Mouse (Mus musculus) adrenal gland, postnatal 36 days (tissue): ENCODE data around the gene Ppp1r9a. TPM values are rescaled to one million over a fixed set of nuclear protein-coding genes. Genes with fewer than 3 reads are reported as not detected.

Experiments used
- DNase-seq, 2 experiments: peaks; one replicate each; pipeline ENCODE4 v3.0.0; 2021; ENCODE audit warnings: mixed read lengths in 1 of 2
- total RNA-seq, 2 experiments: library from RNA; stranded (reverse); gene quantifications; 2 replicates each; pipeline ENCODE4 v1.2.3; 2021

The Ppp1r9a gene
- total RNA-seq, 2 experiments from 2014 or later = 42.2 to 45.8 TPM

- DNase-seq = no peak
These were observed 103.7 kb downstream of the Ppp1r9a start for GRCm38 (mm10) chr6:5006283-5006946.

GRCm38 (mm10) chr6:5008166-5008565, 105.4 kb downstream of the Ppp1r9a start:
- no peak for DNase-seq

GRCm38 (mm10) chr6:5008603-5009002, 105.9 kb downstream of the Ppp1r9a start:
- DNase-seq = no peak

- no peak for DNase-seq
These were observed 108.1 kb downstream of the Ppp1r9a start for GRCm38 (mm10) chr6:5010553-5011416.

- no peak for DNase-seq
These were observed 110.1 kb downstream of the Ppp1r9a start for GRCm38 (mm10) chr6:5012794-5013193.

- no peak for DNase-seq
These were observed 111.8 kb downstream of the Ppp1r9a start for GRCm38 (mm10) chr6:5014567-5014966.

- no peak for DNase-seq
These were observed 112.5 kb downstream of the Ppp1r9a start for GRCm38 (mm10) chr6:5015173-5015572.

GRCm38 (mm10) chr6:5017945-5018511, 115.3 kb downstream of the Ppp1r9a start:
- DNase-seq = no peak

GRCm38 (mm10) chr6:5019208-5019607, 116.5 kb downstream of the Ppp1r9a start:
- DNase-seq = no peak

GRCm38 (mm10) chr6:5019969-5020368, 117.3 kb downstream of the Ppp1r9a start:
- no peak for DNase-seq

- no peak for DNase-seq
These were observed 117.8 kb downstream of the Ppp1r9a start for GRCm38 (mm10) chr6:5020510-5020909.

- DNase-seq = no peak
These were observed 120.0 kb downstream of the Ppp1r9a start for GRCm38 (mm10) chr6:5022677-5023076.

GRCm38 (mm10) chr6:5024893-5025292, 122.2 kb downstream of the Ppp1r9a start:
- DNase-seq = no peak

- DNase-seq = no peak
These were observed 124.1 kb downstream of the Ppp1r9a start for GRCm38 (mm10) chr6:5026772-5027171.

- no peak for DNase-seq
These were observed 124.5 kb downstream of the Ppp1r9a start for GRCm38 (mm10) chr6:5027213-5027612.

- DNase-seq = no peak
These were observed 125.1 kb downstream of the Ppp1r9a start for GRCm38 (mm10) chr6:5027801-5028200.

GRCm38 (mm10) chr6:5029205-5029927, 126.6 kb downstream of the Ppp1r9a start:
- DNase-seq = no peak

- DNase-seq = no peak
These were observed 127.2 kb downstream of the Ppp1r9a start for GRCm38 (mm10) chr6:5029956-5030355.

- no peak for DNase-seq
These were observed 130.4 kb downstream of the Ppp1r9a start for GRCm38 (mm10) chr6:5032986-5033633.

GRCm38 (mm10) chr6:5037225-5037624, 134.5 kb downstream of the Ppp1r9a start:
- no peak for DNase-seq

- DNase-seq = no peak
These were observed 135.5 kb downstream of the Ppp1r9a start for GRCm38 (mm10) chr6:5038140-5038749.
